In genomic region chr17:12799368-12800275, GRCm38 (mm10) we compare ENCODE assay signal across 9 mouse cellular contexts. TPM values are rescaled to one million over a fixed set of nuclear protein-coding genes. Genes with fewer than 3 reads are reported as not detected.
DNase-seq lines count a peak whose midpoint lies in the region; ATAC-seq lines count a peak whose summit lies in the region.
"Had no signal": no experiment of that assay in that cellular context is flagged by ENCODE, and none has a peak within 500 bp of the region (broad histone marks: within the 10 kb centered on the region; RNA-seq: fewer than 3 reads in every experiment).

No protein-coding gene starts in this region.

- ATAC-seq in kidney, embryonic 16.5 days (ENCODE audit: low FRiP score, low TSS enrichment): peak; percentile 80
- ATAC-seq in liver, embryonic 11.5 days (replicated peaks; ENCODE audit: low FRiP score): peak; percentile 44; the same call in 1 of the 2 replicates

- peak overlapping the region; percentile 4; the same call in 1 of the 2 replicates for H3K27ac ChIP-seq in kidney, embryonic 16.5 days (ENCODE audit: low read length)
- H3K27ac ChIP-seq in heart, embryonic 10.5 days: peak overlapping the region; percentile 83
- no peak overlapping the region for H3K27ac ChIP-seq in liver, embryonic 11.5 days (ENCODE audit: low read depth, low read length)

- peaks cover 3% of the 10 kb centered on the region; the same call in 1 of the 2 replicates for H3K4me1 ChIP-seq in kidney, embryonic 16.5 days (ENCODE audit: insufficient read depth, low read length)
- peaks cover 43% of the 10 kb centered on the region for H3K4me1 ChIP-seq in heart, embryonic 10.5 days
- peaks cover 6% of the 10 kb centered on the region; the same call in 1 of the 2 replicates for H3K4me1 ChIP-seq in liver, embryonic 11.5 days (replicated peaks; ENCODE audit: control insufficient read depth, insufficient read depth, low read length)

- 74% methylated on average over 12 of the region's 12 CpGs for WGBS in kidney, embryonic 16.5 days
- WGBS in heart, embryonic 10.5 days: 63% methylated on average over 12 of the region's 12 CpGs
- WGBS in liver, embryonic 11.5 days: 77% methylated on average over 12 of the region's 12 CpGs

- no peak overlapping the region for H3K4me2 ChIP-seq in kidney, embryonic 16.5 days (replicated peaks; ENCODE audit: low read depth, low read length)
- H3K4me2 ChIP-seq in liver, embryonic 11.5 days: no peak overlapping the region

- no peak overlapping the region for H3K4me3 ChIP-seq in kidney, embryonic 16.5 days (ENCODE audit: low read length)
- no peak overlapping the region for H3K4me3 ChIP-seq in heart, embryonic 10.5 days
- H3K4me3 ChIP-seq in liver, embryonic 11.5 days (ENCODE audit: low read depth, low read length): no peak overlapping the region

- H3K27me3 ChIP-seq in kidney, embryonic 16.5 days (ENCODE audit: insufficient read depth, low read length): no peaks in the 10 kb centered on the region
- H3K27me3 ChIP-seq in heart, embryonic 10.5 days (ENCODE audit: insufficient read depth, poor library complexity, severe bottlenecking): no peaks in the 10 kb centered on the region
- no peaks in the 10 kb centered on the region for H3K27me3 ChIP-seq in liver, embryonic 11.5 days (replicated peaks; ENCODE audit: control insufficient read depth, insufficient read depth, low read length)

- no peaks in the 10 kb centered on the region for H3K9me3 ChIP-seq in kidney, embryonic 16.5 days (ENCODE audit: low read length)
- H3K9me3 ChIP-seq in heart, embryonic 10.5 days: no peaks in the 10 kb centered on the region
- no peaks in the 10 kb centered on the region for H3K9me3 ChIP-seq in liver, embryonic 11.5 days (ENCODE audit: control insufficient read depth, low read length)

- intact Hi-C loops in gastrocnemius, postnatal 36 days (cut with DNase I): no loop called here

- DNase-seq in kidney, adult 11 months: no peak
- peak; percentile 43 for DNase-seq in NIH3T3 (ENCODE audit: low read depth)
- DNase-seq in heart, embryonic 10.5 days (ENCODE audit: low spot score): peak; percentile 77
- DNase-seq in liver, embryonic 11.5 days (ENCODE audit: low spot score): no peak
- DNase-seq in gastrocnemius, postnatal 36 days: no peak
- DNase-seq in spleen, postnatal 14 days (ENCODE audit: low spot score in 2 of 2): no peak
- no peak for DNase-seq in cerebellum, postnatal 25 days
- DNase-seq: midbrain, embryonic 14.5 days had no signal

- no peak overlapping the region for H3K9ac ChIP-seq in kidney, embryonic 16.5 days (replicated peaks; ENCODE audit: low read length)
- no peak overlapping the region for H3K9ac ChIP-seq in liver, embryonic 11.5 days (ENCODE audit: low read depth, low read length)

- H3K36me3 ChIP-seq in kidney, embryonic 16.5 days (ENCODE audit: insufficient read depth, low read length): no peaks in the 10 kb centered on the region
- H3K36me3 ChIP-seq in heart, embryonic 10.5 days: peaks cover 33% of the 10 kb centered on the region
- peaks cover 2% of the 10 kb centered on the region; the same call in 1 of the 2 replicates for H3K36me3 ChIP-seq in liver, embryonic 11.5 days (ENCODE audit: control insufficient read depth, insufficient read depth, low read length)

RNA-seq across cellular contexts. Expression of gene Igf2r, which starts 30.2 kb away (rescaled TPM):
- 32.1 and 33.6 TPM in 2 replicates for polyA plus RNA-seq in kidney, embryonic 16.5 days (2015; fragmentation: Nextera tagmentation; extraction: Ambion mirVana)
- polyA plus RNA-seq in heart, embryonic 10.5 days (2016; fragmentation: Nextera tagmentation; extraction: Ambion mirVana): 141 and 272 TPM in 2 replicates
- polyA plus RNA-seq in liver, embryonic 11.5 days (2014; fragmentation: Nextera tagmentation; extraction: Ambion mirVana): 41.8 and 43.7 TPM in 2 replicates
- total RNA-seq in gastrocnemius, postnatal 36 days (2021): 10 to 100 TPM; 41.0 to 42.8 TPM

Comparison
In these comparisons a context has a peak if more than half of its experiments do, and no peak if none do; other contexts are left out.
1. DNase-seq: peak in NIH3T3 (single experiment) and heart, embryonic 10.5 days (single experiment); none in kidney, adult 11 months (single experiment), liver, embryonic 11.5 days (single experiment), gastrocnemius, postnatal 36 days (0 of 2), spleen, postnatal 14 days (0 of 2) and cerebellum, postnatal 25 days (0 of 2).